In genomic region chr3:58487999-58488775, GRCm38 (mm10) we compare ENCODE assay signal across 12 mouse cellular contexts. TPM values are rescaled to one million over a fixed set of nuclear protein-coding genes. Genes with fewer than 3 reads are reported as not detected.
DNase-seq lines count a peak whose midpoint lies in the region; ATAC-seq and TF ChIP-seq lines count a peak whose summit lies in the region.
"Had no signal": no experiment of that assay in that cellular context is flagged by ENCODE, and none has a peak within 500 bp of the region (broad histone marks: within the 10 kb centered on the region; RNA-seq: fewer than 3 reads in every experiment).

No protein-coding gene starts in this region.

- 73% methylated on average over 8 of the region's 8 CpGs for WGBS in kidney, postnatal 0 days
- 81% methylated on average over 7 of the region's 8 CpGs for WGBS in limb, embryonic 10.5 days

- H3K9ac ChIP-seq in kidney, postnatal 0 days (ENCODE audit: low read depth, low read length), result no peak overlapping the region
- H3K9ac ChIP-seq in CH12.LX (ENCODE audit: insufficient read depth, low read depth), result no peak overlapping the region

- no peaks in the 10 kb centered on the region for H3K27me3 ChIP-seq in kidney, postnatal 0 days (ENCODE audit: insufficient read depth, low read length)
- H3K27me3 ChIP-seq in CH12.LX (replicated peaks), result no peaks in the 10 kb centered on the region
- H3K27me3 ChIP-seq in limb, embryonic 10.5 days (ENCODE audit: low read depth, poor library complexity, severe bottlenecking), result no peaks in the 10 kb centered on the region

- peak; percentile 1 for TF ChIP-seq RAD21 in CH12.LX (IDR thresholded peaks at IDR 0.05; ENCODE audit: low read depth, low read length)

- ATAC-seq in kidney, postnatal 0 days (replicated peaks; ENCODE audit: low FRiP score, low read depth), result no peak
- ATAC-seq in common myeloid progenitor, adult 5-6 weeks (replicated peaks; ENCODE audit: low read depth, poor library complexity, severe bottlenecking), result 0 out of 2 replicates have a peak, but pooled peaks have one; percentile 50

- in situ Hi-C loops in CH12.LX (cut with MboI; ENCODE audit: low pct_ligation_motif_present, low pct_unique_long_range_greater_than_20kb, low sequenced_read_pairs), result loop anchor here (25.0 kb wide), 1 partner anchor 651 kb away; the partner anchor contains the start of gene Pfn2

- H3K79me2 ChIP-seq in CH12.LX (replicated peaks; ENCODE audit: control insufficient read depth, extremely low read depth, insufficient read depth, poor library complexity, severe bottlenecking), result no peaks in the 10 kb centered on the region

- peak; percentile 39 for TF ChIP-seq CTCF in kidney, postnatal 0 days (IDR thresholded peaks at IDR 0.05; ENCODE audit: low read depth)
- peak in 1 of 2 experiments; percentile 32; a peak in 2 of 4 replicates for TF ChIP-seq CTCF in CH12.LX (conservative IDR thresholded peaks at IDR 0.05 in 1 of 2, IDR thresholded peaks at IDR 0.05 in 1 of 2; ENCODE audit: low read depth in 2 of 2, low read length in 2 of 2)

- no peaks in the 10 kb centered on the region for H3K4me1 ChIP-seq in kidney, postnatal 0 days (replicated peaks; ENCODE audit: insufficient read depth, low read length)
- H3K4me1 ChIP-seq in CH12.LX (ENCODE audit: control insufficient read depth in 1 of 2, insufficient read depth in 2 of 2), result peaks cover 0 to 4% of the 10 kb centered on the region in 2 experiments; a peak in 1 of 4 replicates
- no peaks in the 10 kb centered on the region for H3K4me1 ChIP-seq in limb, embryonic 10.5 days

- no peaks in the 10 kb centered on the region for H3K9me3 ChIP-seq in kidney, postnatal 0 days (replicated peaks; ENCODE audit: low read length)
- peaks cover 8% of the 10 kb centered on the region for H3K9me3 ChIP-seq in CH12.LX (replicated peaks; ENCODE audit: low read length)
- H3K9me3 ChIP-seq in limb, embryonic 10.5 days (replicated peaks), result no peaks in the 10 kb centered on the region

- no peak for TF ChIP-seq EP300 in CH12.LX (IDR thresholded peaks at IDR 0.05; ENCODE audit: low read length)

- no peaks in the 10 kb centered on the region for H3K36me3 ChIP-seq in kidney, postnatal 0 days (ENCODE audit: insufficient read depth, low read length)
- no peaks in the 10 kb centered on the region for H3K36me3 ChIP-seq in CH12.LX (replicated peaks in 1 of 2; ENCODE audit: control insufficient read depth in 1 of 2, insufficient read depth in 1 of 2, low read length in 1 of 2)
- H3K36me3 ChIP-seq in limb, embryonic 10.5 days, result no peaks in the 10 kb centered on the region

- H3K27ac ChIP-seq in kidney, postnatal 0 days, result no peak overlapping the region
- no peak overlapping the region for H3K27ac ChIP-seq in CH12.LX (ENCODE audit: insufficient read depth, low read depth)
- no peak overlapping the region for H3K27ac ChIP-seq in limb, embryonic 10.5 days

- peak; percentile 20 to 62 for DNase-seq in adrenal gland, adult (ENCODE audit: inconsistent age in 2 of 2, low spot score in 1 of 2)
- DNase-seq in adrenal gland, postnatal 4 days (ENCODE audit: low spot score in 2 of 2), result no peak
- DNase-seq in kidney, postnatal 0 days (ENCODE audit: low spot score), result no peak
- DNase-seq in kidney, adult 11 months, result no peak
- no peak for DNase-seq in CH12.LX (ENCODE audit: extremely low read depth)
- no peak for DNase-seq in layer of hippocampus, postnatal 10 days (ENCODE audit: low spot score in 2 of 2)
- DNase-seq in limb, embryonic 10.5 days (ENCODE audit: low spot score), result no peak
- DNase-seq: cerebellum, adult 8-10 months; kidney, adult 2 months; layer of hippocampus, postnatal 36 days; thymus, postnatal 4 days had no signal

- H3K4me3 ChIP-seq in kidney, postnatal 0 days (replicated peaks; ENCODE audit: low read depth, low read length), result no peak overlapping the region
- no peak overlapping the region for H3K4me3 ChIP-seq in CH12.LX (replicated peaks in 1 of 3; ENCODE audit: low read depth in 2 of 3, low read length in 2 of 3, poor library complexity in 1 of 3)
- H3K4me3 ChIP-seq in limb, embryonic 10.5 days, result no peak overlapping the region

- dilution Hi-C loops in CH12.LX (cut with MboI; ENCODE audit: extremely low pct_ligation_motif_present, extremely low pct_unique_long_range_greater_than_20kb, low sequenced_read_pairs), result no loop called here

- H3K4me2 ChIP-seq in kidney, postnatal 0 days (ENCODE audit: low read length), result no peak overlapping the region
- H3K4me2 ChIP-seq in CH12.LX (ENCODE audit: insufficient read depth, low read depth, poor library complexity, severe bottlenecking), result no peak overlapping the region

- TF ChIP-seq POLR2A in CH12.LX (IDR thresholded peaks at IDR 0.05; ENCODE audit: low read depth, low read length), result no peak

TF ChIP-seq in CH12.LX, 34 proteins besides CTCF, POLR2A, EP300 and RAD21:
- TF ChIP-seq USF1 (IDR thresholded peaks at IDR 0.05; ENCODE audit: low read depth, low read length) (no peak), NRF1 (IDR thresholded peaks at IDR 0.05; ENCODE audit: low read depth, low read length) (no peak), JUN (IDR thresholded peaks at IDR 0.05; ENCODE audit: insufficient read depth, low read depth, low read length) (no peak), ZMIZ1 (IDR thresholded peaks at IDR 0.05; ENCODE audit: low read depth, low read length) (no peak), E2F4 (IDR thresholded peaks at IDR 0.05; ENCODE audit: insufficient replicate concordance, low read depth, low read length) (no peak), MAZ (IDR thresholded peaks at IDR 0.05; ENCODE audit: low read depth, low read length) (no peak), SIN3A (IDR thresholded peaks at IDR 0.05; ENCODE audit: low read length) (no peak), CHD1 (IDR thresholded peaks at IDR 0.05; ENCODE audit: low read depth, low read length) (no peak), IRF4 (IDR thresholded peaks at IDR 0.05; ENCODE audit: low read depth, low read length) (no peak), UBTF (IDR thresholded peaks at IDR 0.05; ENCODE audit: low read depth, low read length) (no peak), PAX5 (IDR thresholded peaks at IDR 0.05; ENCODE audit: low read length) (no peak)

RNA-seq across cellular contexts. Expression of gene Eif2a, which starts 37.4 kb away (rescaled TPM):
- 10 to 100 TPM; 69.8 to 72.9 TPM for total RNA-seq in adrenal gland, postnatal 4 days (2021)
- polyA plus RNA-seq in kidney, postnatal 0 days (2015; fragmentation: Nextera tagmentation; extraction: Ambion mirVana), result 51.5 and 55.8 TPM in 2 replicates
- total RNA-seq in CH12.LX (2012; rRNA removed) (107 and 119 TPM in 2 replicates), CH12.LX (2014; rRNA removed) (215 and 241 TPM in 2 replicates)
- 116 and 117 TPM in 2 replicates for polyA plus RNA-seq in CH12.LX (2012; ENCODE audit: insufficient read length, low read depth)
- 139 and 146 TPM in 2 replicates for total RNA-seq in common myeloid progenitor, adult 5-6 weeks (2017)
- total RNA-seq in layer of hippocampus, postnatal 10 days (2021), result 10 to 100 TPM; 40.1 to 43.9 TPM
- 60.3 and 62.8 TPM in 2 replicates for polyA plus RNA-seq in limb, embryonic 10.5 days (2016; fragmentation: Nextera tagmentation; extraction: Ambion mirVana)

RNA-seq across cellular contexts. Expression of gene Serp1, which starts 37.5 kb away (rescaled TPM):
- 10 to 100 TPM; 58.8 to 61.4 TPM for total RNA-seq in adrenal gland, postnatal 4 days (2021)
- polyA plus RNA-seq in kidney, postnatal 0 days (2015; fragmentation: Nextera tagmentation; extraction: Ambion mirVana), result 142 and 159 TPM in 2 replicates
- total RNA-seq in CH12.LX (2012; rRNA removed) (210 and 219 TPM in 2 replicates), CH12.LX (2014; rRNA removed) (470 and 509 TPM in 2 replicates)
- polyA plus RNA-seq in CH12.LX (2012; ENCODE audit: insufficient read length, low read depth), result 252 and 298 TPM in 2 replicates
- 70.9 and 73.1 TPM in 2 replicates for total RNA-seq in common myeloid progenitor, adult 5-6 weeks (2017)
- total RNA-seq in layer of hippocampus, postnatal 10 days (2021), result 10 to 100 TPM; 31.4 to 33.0 TPM
- 151 and 167 TPM in 2 replicates for polyA plus RNA-seq in limb, embryonic 10.5 days (2016; fragmentation: Nextera tagmentation; extraction: Ambion mirVana)

Comparison
In these comparisons a context has a peak if more than half of its experiments do, and no peak if none do; other contexts are left out.
1. DNase-seq: peak in adrenal gland, adult (2 of 2); none in adrenal gland, postnatal 4 days (0 of 2), kidney, postnatal 0 days (single experiment), kidney, adult 11 months (single experiment), CH12.LX (single experiment), layer of hippocampus, postnatal 10 days (0 of 2) and limb, embryonic 10.5 days (single experiment).